Mouse (Mus musculus) hindlimb bud, embryonic 11.5 days (tissue): ENCODE results near the gene Slc25a17.

Experiments used
- DNase-seq: peaks from one replicate; pipeline ENCODE4 v3.0.0-alpha.2; 2012; ENCODE audit warnings: low read depth, low spot score; ENCODE audit errors: extremely low spot score

Slc25a17 gene

GRCm38 (mm10) chr15:81302151-81302808, 58.3 kb downstream of the Slc25a17 start:
- DNase-seq = no peak

- DNase-seq = no peak
Measured at GRCm38 (mm10) chr15:81301193-81302070, 59.2 kb downstream of the Slc25a17 start.

- DNase-seq = no peak
Measured at GRCm38 (mm10) chr15:81300520-81301069, 60.0 kb downstream of the Slc25a17 start.

GRCm38 (mm10) chr15:81299549-81299948, 61.1 kb downstream of the Slc25a17 start:
- DNase-seq = no peak

- no peak for DNase-seq
Measured at GRCm38 (mm10) chr15:81298213-81298612, 62.4 kb downstream of the Slc25a17 start.

GRCm38 (mm10) chr15:81297543-81297942, 63.1 kb downstream of the Slc25a17 start:
- no peak for DNase-seq

GRCm38 (mm10) chr15:81294897-81295296, 65.7 kb downstream of the Slc25a17 start:
- no peak for DNase-seq

GRCm38 (mm10) chr15:81294386-81294785, 66.2 kb downstream of the Slc25a17 start:
- no peak for DNase-seq

GRCm38 (mm10) chr15:81290747-81291146, 69.9 kb downstream of the Slc25a17 start:
- no peak for DNase-seq

GRCm38 (mm10) chr15:81290230-81290629, 70.4 kb downstream of the Slc25a17 start:
- no peak for DNase-seq

- no peak for DNase-seq
Measured at GRCm38 (mm10) chr15:81284121-81284734, 76.4 kb downstream of the Slc25a17 start.

GRCm38 (mm10) chr15:81278699-81279098, 81.9 kb downstream of the Slc25a17 start:
- DNase-seq = no peak

- no peak for DNase-seq
Measured at GRCm38 (mm10) chr15:81277928-81278327, 82.7 kb downstream of the Slc25a17 start.

- no peak for DNase-seq
Measured at GRCm38 (mm10) chr15:81273361-81273760, 87.3 kb downstream of the Slc25a17 start.

- DNase-seq = no peak
Measured at GRCm38 (mm10) chr15:81272305-81273053, 88.1 kb downstream of the Slc25a17 start.
